Mouse (Mus musculus) kidney, adult 2 months (tissue): Measurements from ENCODE around the gene Ccs. TPM values are rescaled to one million over a fixed set of nuclear protein-coding genes. Genes with fewer than 3 reads are reported as not detected.
"Not testable (repeated sequence)": the region's sequence is repeated elsewhere in the genome, so short reads cannot be mapped to it uniquely, and the experiment has no call there.

Experiments used
- DNase-seq: peaks from one replicate; pipeline ENCODE4 v3.0.0; 2021
- H3K27ac ChIP-seq: fragments of 200-500 bp; 2 replicates; pipeline ENCODE4 v1.5.1; 2012; ENCODE audit warnings: low read depth, low read length, control low read depth, inconsistent platforms; ENCODE audit not compliant: insufficient read depth
- H3K27me3 ChIP-seq: fragments of 200-500 bp; replicated peaks from 2 replicates; pipeline ENCODE4 v1.6.1; 2012; ENCODE audit warnings: mild to moderate bottlenecking, moderate library complexity, low read length, inconsistent platforms; ENCODE audit not compliant: control insufficient read depth, insufficient read depth
- H3K36me3 ChIP-seq: fragments of 200-500 bp; 2 replicates; pipeline ENCODE4 v1.6.1; 2012; ENCODE audit warnings: mild to moderate bottlenecking, moderate library complexity, low read length, inconsistent platforms; ENCODE audit not compliant: control insufficient read depth, insufficient read depth
- H3K4me1 ChIP-seq: fragments of 200-500 bp; 2 replicates; pipeline ENCODE4 v1.6.1; 2011; ENCODE audit warnings: low read length; ENCODE audit not compliant: control insufficient read depth, insufficient read depth
- H3K4me3 ChIP-seq: fragments of 200-500 bp; 2 replicates; pipeline ENCODE4 v1.5.1; 2011; ENCODE audit warnings: mild to moderate bottlenecking, low read depth, low read length, control low read depth; ENCODE audit not compliant: insufficient read depth
- CTCF ChIP-seq: fragments of 200-500 bp; conservative IDR thresholded peaks from 2 replicates; pipeline ENCODE4 v1.5.1; 2011; ENCODE audit warnings: low read depth, mild to moderate bottlenecking, control low read depth, low read length, moderate library complexity, mixed read lengths; ENCODE audit not compliant: insufficient read depth, insufficient read length
- POLR2A ChIP-seq: fragments of 200-500 bp; IDR thresholded peaks from one replicate; pipeline ENCODE4 v1.6.1; 2011; ENCODE audit warnings: low read depth, low read length, control low read depth
- WGBS: fragments of 180-500 bp; shearing (Covaris S2); methylation state at CpG from one replicate; pipeline ENCODE4 v1.1.7; 2018; 5-methylcytosine and 5-hydroxymethylcytosine counted together
- polyA plus RNA-seq: library from polyadenylated mRNA; depleted of rRNA; stranded (reverse); fragments of >200 nt; gene quantifications from 2 replicates; pipeline ENCODE4 v1.2.3, GENCODE M21; 2012

Ccs gene
- polyA plus RNA-seq, 1 experiment: 192 TPM

DNA sequence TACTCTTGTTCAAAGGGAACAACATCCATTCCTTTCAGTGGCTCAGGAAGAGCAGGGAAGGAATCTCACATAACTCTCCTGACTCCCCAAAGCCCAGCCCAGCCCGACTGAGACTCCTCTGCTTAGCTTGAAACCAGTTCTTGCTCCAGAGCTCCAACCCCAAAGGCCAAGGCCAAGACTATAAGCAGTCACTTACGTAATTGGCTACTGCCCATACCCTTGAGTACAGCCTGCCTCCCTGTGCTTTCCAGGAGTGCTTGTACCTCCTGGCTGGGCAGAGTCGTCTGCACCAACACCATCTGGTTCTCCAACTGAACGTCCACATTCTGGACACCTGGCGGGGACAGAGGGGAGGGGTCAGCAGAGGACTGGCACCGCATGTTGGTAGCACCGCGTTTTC is 5.2 kb downstream of the Ccs start:
- H3K36me3 ChIP-seq: no peaks in the 10 kb centered on the region
- WGBS: 76% methylated on average over 8 of the region's 8 CpGs
- no peak for DNase-seq
- TF ChIP-seq POLR2A: no peak
- TF ChIP-seq CTCF: no peak
- no peak overlapping the region for H3K4me3 ChIP-seq
- no peaks in the 10 kb centered on the region for H3K27me3 ChIP-seq
- H3K4me1 ChIP-seq: peaks cover 15% of the 10 kb centered on the region; the same call in 1 of the 2 replicates
- H3K27ac ChIP-seq: no peak overlapping the region

DNA sequence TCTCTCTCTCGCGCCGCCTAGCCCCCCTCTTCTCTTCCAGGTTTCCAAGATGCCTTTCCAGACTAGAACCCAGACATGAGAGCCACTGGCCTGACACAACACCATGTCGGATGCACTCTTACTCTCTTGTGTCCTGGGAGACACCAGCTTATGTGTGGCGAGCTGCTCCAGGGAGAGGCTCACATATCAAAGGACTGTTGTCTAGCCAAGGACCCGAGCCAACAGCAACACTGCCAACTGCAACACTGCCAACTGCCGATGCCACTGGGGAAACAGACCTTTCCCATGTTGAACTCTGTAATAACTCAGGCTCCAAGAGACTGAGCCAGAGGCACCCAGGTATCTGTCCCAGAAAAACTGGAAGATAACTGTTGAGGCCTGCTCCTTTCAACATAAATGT is 10.0 kb downstream of the Ccs start:
- H3K27ac ChIP-seq: no peak overlapping the region
- peak; percentile 82 for DNase-seq
- H3K4me1 ChIP-seq: peaks cover 4% of the 10 kb centered on the region
- no peak overlapping the region for H3K4me3 ChIP-seq
- WGBS: 43% methylated on average over 7 of the region's 7 CpGs
- TF ChIP-seq POLR2A (no peak), CTCF (no peak)
- no peaks in the 10 kb centered on the region for H3K27me3 ChIP-seq
- no peaks in the 10 kb centered on the region for H3K36me3 ChIP-seq

DNA sequence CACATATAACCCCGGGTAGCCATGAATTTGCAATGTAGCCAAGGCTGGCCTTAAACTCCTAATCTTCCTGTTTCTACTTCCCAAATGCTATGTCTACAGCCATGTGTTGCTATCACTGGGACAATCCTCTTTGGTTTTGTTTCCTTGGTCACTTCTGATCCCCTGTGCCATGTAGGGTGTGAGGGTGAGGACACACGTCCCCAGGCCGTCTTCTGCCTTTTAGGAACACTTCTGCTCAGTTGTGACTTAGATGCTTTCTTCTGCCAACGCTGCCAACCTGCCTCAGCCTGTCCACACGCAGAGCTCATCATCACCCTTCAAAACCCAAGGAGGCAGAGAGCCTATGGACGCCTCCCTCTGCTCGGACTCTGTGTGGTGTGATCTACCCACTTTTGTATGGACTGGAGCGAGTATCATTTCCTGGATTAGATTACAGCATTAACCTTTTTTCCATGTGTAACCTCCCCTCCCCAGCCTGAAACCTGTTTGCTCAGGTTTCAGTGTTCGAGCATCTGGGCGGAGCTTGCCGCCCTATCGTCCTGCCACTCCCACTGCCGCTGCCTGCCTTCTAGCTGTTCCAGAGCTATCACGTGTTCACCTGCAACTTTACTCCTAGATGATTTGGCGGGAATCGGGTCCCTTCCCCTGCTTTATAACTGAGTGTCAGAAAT is 10.6 kb downstream of the Ccs start:
- 41% methylated on average over 16 of the region's 16 CpGs for WGBS
- H3K4me3 ChIP-seq: no peak overlapping the region
- peak overlapping the region; percentile 21; the same call in 1 of the 2 replicates for H3K27ac ChIP-seq
- no peaks in the 10 kb centered on the region for H3K27me3 ChIP-seq
- peaks cover 4% of the 10 kb centered on the region for H3K4me1 ChIP-seq
- TF ChIP-seq POLR2A: no peak
- no peak for TF ChIP-seq CTCF
- peak; percentile 81 for DNase-seq
- H3K36me3 ChIP-seq: no peaks in the 10 kb centered on the region; the same call in 1 of the 2 replicates

DNA sequence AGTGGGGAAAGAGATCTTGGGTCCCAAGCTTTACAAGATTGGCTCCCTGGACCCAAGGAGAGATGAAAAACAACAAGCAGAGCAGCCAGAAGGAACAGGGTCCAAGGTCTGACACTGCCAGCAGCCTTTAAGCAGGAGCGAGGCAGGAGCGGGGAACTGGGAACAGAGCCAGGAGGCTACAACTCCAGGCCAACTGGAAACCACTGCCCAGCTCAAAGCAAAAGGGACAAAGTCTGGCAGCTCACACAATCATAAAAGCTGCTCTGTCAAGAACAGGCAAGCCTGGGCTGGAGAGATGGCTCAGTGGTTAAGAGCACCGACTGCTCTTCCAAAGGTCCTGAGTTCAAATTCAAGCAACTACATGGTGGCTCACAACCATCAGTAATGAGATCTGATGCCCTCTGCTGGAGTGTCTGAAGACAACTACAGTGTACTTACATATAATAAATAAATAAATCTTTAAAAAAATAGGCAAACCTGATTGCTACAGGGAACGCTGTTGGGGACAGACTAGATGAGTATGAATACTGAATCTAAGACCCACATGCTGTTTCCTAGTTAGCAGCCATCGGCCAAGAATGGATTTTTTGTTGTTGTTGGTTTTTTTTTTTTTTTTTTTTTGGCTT is 18.3 kb downstream of the Ccs start:
- H3K4me3 ChIP-seq: no peak overlapping the region
- H3K27me3 ChIP-seq: no peaks in the 10 kb centered on the region
- H3K4me1 ChIP-seq: peaks cover 12% of the 10 kb centered on the region
- TF ChIP-seq POLR2A (no peak), CTCF (no peak)
- DNase-seq: peak; percentile 98
- 18% methylated on average over 5 of the region's 5 CpGs for WGBS
- peak overlapping the region; percentile 72; the same call in 1 of the 2 replicates for H3K27ac ChIP-seq
- no peaks in the 10 kb centered on the region; the same call in 1 of the 2 replicates for H3K36me3 ChIP-seq

DNA sequence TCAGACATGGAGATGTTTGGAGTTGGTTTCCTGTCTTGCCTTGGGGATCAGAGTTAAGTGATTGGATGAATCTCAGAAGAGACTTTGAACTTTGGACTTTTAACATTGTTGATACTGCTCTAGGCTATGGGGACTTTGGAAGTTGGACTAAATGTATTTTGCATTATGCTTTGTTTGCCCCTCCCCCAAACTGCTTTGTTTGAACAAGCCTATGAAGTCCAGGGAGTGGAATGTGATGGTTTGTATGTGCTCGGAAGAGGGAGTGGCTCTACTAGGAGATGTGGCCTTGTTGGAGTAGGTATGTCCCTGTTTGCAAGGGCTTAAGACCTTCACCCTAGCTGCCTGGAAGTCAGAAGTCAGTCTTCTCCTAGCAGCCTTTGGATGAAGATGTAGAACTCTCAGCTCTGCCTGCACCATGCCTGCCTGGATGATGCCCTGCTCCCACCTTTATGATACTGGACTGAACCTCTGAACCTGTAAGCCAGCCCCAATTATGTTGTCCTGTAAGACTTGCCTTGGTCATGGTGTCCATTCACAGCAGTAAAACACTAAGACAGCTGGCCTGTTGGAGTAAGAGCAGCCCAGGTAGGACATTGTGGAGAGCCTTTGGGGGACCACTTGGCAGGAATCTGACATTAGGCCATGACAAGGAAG is 21.8 kb downstream of the Ccs start:
- WGBS: 36% methylated on average over 1 of the region's 1 CpGs
- Histone ChIP-seq H3K4me3 (no peak overlapping the region), H3K4me1 (peaks cover 13% of the 10 kb centered on the region), H3K27ac (no peak overlapping the region), H3K27me3 (no peaks in the 10 kb centered on the region), H3K36me3 (no peaks in the 10 kb centered on the region)
- TF ChIP-seq CTCF (no peak), POLR2A (no peak)
- peak; percentile 55 for DNase-seq

DNA sequence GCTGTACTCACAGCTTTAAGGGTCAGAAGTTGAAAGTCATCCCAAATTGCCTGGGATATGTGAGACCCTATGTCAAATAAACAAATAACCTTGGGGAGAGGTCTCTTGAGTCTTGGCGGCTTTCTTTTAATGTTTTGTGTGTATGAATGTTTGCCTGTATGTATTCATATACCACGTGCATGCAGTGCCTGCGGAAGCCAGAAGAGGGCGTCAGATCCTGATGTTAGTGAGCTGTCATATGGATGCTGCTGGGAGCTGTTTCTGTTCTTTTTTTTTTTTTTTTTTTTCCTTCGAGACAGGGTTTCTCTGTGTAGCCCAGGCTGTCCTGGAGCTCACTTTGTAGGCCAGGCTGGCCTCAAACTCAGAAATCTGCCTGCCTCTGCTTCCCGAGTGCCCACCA is 26.1 kb downstream of the Ccs start:
- 86% methylated on average over 5 of the region's 6 CpGs for WGBS
- peak; percentile 34 for DNase-seq
- Histone ChIP-seq H3K27me3 (no peaks in the 10 kb centered on the region), H3K4me3 (no peak overlapping the region), H3K36me3 (no peaks in the 10 kb centered on the region), H3K27ac (no peak overlapping the region), H3K4me1 (peaks cover 16% of the 10 kb centered on the region)
- TF ChIP-seq POLR2A (no peak), CTCF (peak; percentile 49)

DNA sequence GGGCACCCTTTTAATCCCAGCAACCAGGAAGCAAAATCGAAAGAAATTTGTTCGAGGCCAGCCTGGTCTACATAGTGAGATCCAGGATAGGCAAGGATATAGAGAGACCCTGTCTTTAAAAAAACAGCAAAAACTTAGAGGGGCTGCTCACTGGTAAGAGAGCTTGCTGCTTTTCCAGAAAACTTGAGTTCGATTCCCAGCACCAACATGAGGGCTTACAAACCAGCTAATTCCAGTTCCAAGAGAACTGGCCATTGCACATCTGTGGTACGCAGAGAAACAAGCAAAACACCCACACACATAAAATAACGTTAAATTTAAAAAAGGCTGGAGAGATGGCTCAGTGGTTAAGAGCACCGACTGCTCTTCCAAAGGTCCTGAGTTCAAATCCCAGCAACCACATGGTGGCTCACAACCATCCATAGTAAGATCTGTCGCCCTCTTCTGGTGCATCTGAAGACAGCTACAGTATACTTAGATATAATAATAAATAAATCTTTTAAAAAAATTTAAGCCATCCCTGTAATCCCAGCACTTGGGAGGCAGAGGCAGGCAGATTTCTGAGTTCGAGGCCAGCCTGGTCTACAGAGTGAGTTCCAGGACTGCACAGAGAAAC is 26.7 kb downstream of the Ccs start:
- not testable (repeated sequence) for DNase-seq, H3K4me3 ChIP-seq
- 74% methylated on average over 8 of the region's 8 CpGs for WGBS

More for the DNA sequence above, 26.7 kb downstream of the Ccs start:
- peaks cover 14% of the 10 kb centered on the region for H3K4me1 ChIP-seq
- H3K36me3 ChIP-seq, H3K27me3 ChIP-seq, H3K27ac ChIP-seq: not testable (repeated sequence)
